Mouse (Mus musculus): Measurements from ENCODE around the gene Ifitm6. TPM values are rescaled to one million over a fixed set of nuclear protein-coding genes. Genes with fewer than 3 reads are reported as not detected.

Ifitm6 gene
- total and polyA plus RNA-seq, 3 experiments, result not detected

- in situ Hi-C loops (cut with MboI; ENCODE audit: low pct_ligation_motif_present, low pct_unique_long_range_greater_than_20kb, low sequenced_read_pairs) (no loop called here), dilution Hi-C loops (cut with MboI; ENCODE audit: extremely low pct_ligation_motif_present, extremely low pct_unique_long_range_greater_than_20kb, low sequenced_read_pairs) (no loop called here)
- TF ChIP-seq CTCF (conservative IDR thresholded peaks at IDR 0.05 in 1 of 2, IDR thresholded peaks at IDR 0.05 in 1 of 2; ENCODE audit: low read depth in 2 of 2, low read length in 2 of 2) (peak in 1 of 2 experiments; percentile 56; a peak in 2 of 4 replicates), SMC3 (IDR thresholded peaks at IDR 0.05; ENCODE audit: low read depth, low read length) (peak; percentile 69), RAD21 (IDR thresholded peaks at IDR 0.05; ENCODE audit: low read depth, low read length) (peak; percentile 35), ZKSCAN1 (IDR thresholded peaks at IDR 0.05; ENCODE audit: borderline replicate concordance, low read depth, low read length) (no peak)
- Histone ChIP-seq H3K79me2 (replicated peaks; ENCODE audit: control insufficient read depth, extremely low read depth, insufficient read depth, poor library complexity, severe bottlenecking) (no peaks in the 10 kb centered on the region), H3K4me1 (ENCODE audit: control insufficient read depth in 1 of 2, insufficient read depth in 2 of 2) (peaks cover 0 to 8% of the 10 kb centered on the region in 2 experiments; a peak in 2 of 4 replicates), H3K4me2 (ENCODE audit: insufficient read depth, low read depth, poor library complexity, severe bottlenecking) (peak overlapping the region; percentile 85; the same call in 1 of the 2 replicates), H3K27me3 (replicated peaks) (peaks cover 12% of the 10 kb centered on the region), H3K4me3 (replicated peaks in 1 of 3; ENCODE audit: low read depth in 2 of 3, low read length in 2 of 3, poor library complexity in 1 of 3) (no peak overlapping the region), H3K9ac (ENCODE audit: insufficient read depth, low read depth) (no peak overlapping the region), H3K27ac (ENCODE audit: insufficient read depth, low read depth) (no peak overlapping the region), H3K9me3 (replicated peaks; ENCODE audit: low read length) (no peaks in the 10 kb centered on the region), H3K36me3 (replicated peaks in 1 of 2; ENCODE audit: control insufficient read depth in 1 of 2, insufficient read depth in 1 of 2, low read length in 1 of 2) (no peaks in the 10 kb centered on the region)
- no peak for DNase-seq (ENCODE audit: extremely low read depth)
These were observed 9.4 kb downstream of the Ifitm6 start for GRCm38 (mm10) chr7:141008312-141008761.

DNA sequence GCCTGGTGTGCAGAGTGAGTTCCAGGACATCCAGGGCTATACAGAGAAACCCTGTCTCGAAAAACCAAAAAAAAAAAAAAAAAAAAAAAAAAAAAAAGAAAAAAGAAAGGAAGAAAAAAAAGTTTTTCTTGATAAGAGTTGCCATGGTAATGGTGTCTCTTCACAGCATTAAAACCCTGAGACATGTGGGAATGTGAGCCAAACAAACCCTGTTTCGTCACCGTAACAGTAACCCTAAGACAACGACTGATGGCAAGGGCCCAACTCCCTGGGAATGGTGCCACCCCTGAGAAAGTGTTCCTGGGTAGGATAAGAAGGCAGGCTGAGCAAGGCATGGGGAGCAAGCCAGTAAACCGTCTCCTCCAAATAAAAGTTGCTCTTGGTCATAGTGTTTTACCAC lies 10.8 kb downstream of the Ifitm6 start:
- H3K4me1 ChIP-seq (ENCODE audit: control insufficient read depth in 1 of 2, insufficient read depth in 2 of 2), result peaks cover 0 to 8% of the 10 kb centered on the region in 2 experiments; a peak in 2 of 4 replicates
- H3K79me2 ChIP-seq (replicated peaks; ENCODE audit: control insufficient read depth, extremely low read depth, insufficient read depth, poor library complexity, severe bottlenecking), result no peaks in the 10 kb centered on the region
- H3K27me3 ChIP-seq (replicated peaks), result peaks cover 12% of the 10 kb centered on the region
- DNase-seq (ENCODE audit: extremely low read depth), result no peak
- in situ Hi-C loops (cut with MboI; ENCODE audit: low pct_ligation_motif_present, low pct_unique_long_range_greater_than_20kb, low sequenced_read_pairs) (no loop called here), dilution Hi-C loops (cut with MboI; ENCODE audit: extremely low pct_ligation_motif_present, extremely low pct_unique_long_range_greater_than_20kb, low sequenced_read_pairs) (no loop called here)
- H3K9ac ChIP-seq (ENCODE audit: insufficient read depth, low read depth), result no peak overlapping the region
- H3K4me3 ChIP-seq (replicated peaks in 1 of 3; ENCODE audit: low read depth in 2 of 3, low read length in 2 of 3, poor library complexity in 1 of 3), result no peak overlapping the region
- no peak for TF ChIP-seq ZC3H11A (IDR thresholded peaks at IDR 0.05; ENCODE audit: low read depth, low read length)
- no peak for TF ChIP-seq NELFE (IDR thresholded peaks at IDR 0.05; ENCODE audit: low read depth, low read length)
- no peaks in the 10 kb centered on the region for H3K36me3 ChIP-seq (replicated peaks in 1 of 2; ENCODE audit: control insufficient read depth in 1 of 2, insufficient read depth in 1 of 2, low read length in 1 of 2)
- H3K9me3 ChIP-seq (replicated peaks; ENCODE audit: low read length), result peaks cover 2% of the 10 kb centered on the region
- no peak overlapping the region for H3K4me2 ChIP-seq (ENCODE audit: insufficient read depth, low read depth, poor library complexity, severe bottlenecking)
- H3K27ac ChIP-seq (ENCODE audit: insufficient read depth, low read depth), result no peak overlapping the region

- Histone ChIP-seq H3K27ac (ENCODE audit: insufficient read depth, low read depth) (no peak overlapping the region), H3K27me3 (replicated peaks) (peaks cover 12% of the 10 kb centered on the region), H3K4me3 (replicated peaks in 1 of 3; ENCODE audit: low read depth in 2 of 3, low read length in 2 of 3, poor library complexity in 1 of 3) (no peak overlapping the region), H3K36me3 (replicated peaks in 1 of 2; ENCODE audit: control insufficient read depth in 1 of 2, insufficient read depth in 1 of 2, low read length in 1 of 2) (no peaks in the 10 kb centered on the region), H3K4me2 (ENCODE audit: insufficient read depth, low read depth, poor library complexity, severe bottlenecking) (no peak overlapping the region), H3K9ac (ENCODE audit: insufficient read depth, low read depth) (no peak overlapping the region), H3K79me2 (replicated peaks; ENCODE audit: control insufficient read depth, extremely low read depth, insufficient read depth, poor library complexity, severe bottlenecking) (no peaks in the 10 kb centered on the region), H3K4me1 (ENCODE audit: control insufficient read depth in 1 of 2, insufficient read depth in 2 of 2) (peaks cover 0 to 8% of the 10 kb centered on the region in 2 experiments; a peak in 2 of 4 replicates), H3K9me3 (replicated peaks; ENCODE audit: low read length) (peaks cover 2% of the 10 kb centered on the region)
- dilution Hi-C loops (cut with MboI; ENCODE audit: extremely low pct_ligation_motif_present, extremely low pct_unique_long_range_greater_than_20kb, low sequenced_read_pairs), result no loop called here
- DNase-seq (ENCODE audit: extremely low read depth), result no peak
- TF ChIP-seq KAT2A (IDR thresholded peaks at IDR 0.05; ENCODE audit: insufficient replicate concordance, low read length), result no peak
- no peak for TF ChIP-seq MAFK (IDR thresholded peaks at IDR 0.05; ENCODE audit: insufficient replicate concordance, low read length)
- TF ChIP-seq IRF4 (IDR thresholded peaks at IDR 0.05; ENCODE audit: low read depth, low read length), result no peak
- no peak for TF ChIP-seq ZKSCAN1 (IDR thresholded peaks at IDR 0.05; ENCODE audit: borderline replicate concordance, low read depth, low read length)
- in situ Hi-C loops (cut with MboI; ENCODE audit: low pct_ligation_motif_present, low pct_unique_long_range_greater_than_20kb, low sequenced_read_pairs), result no loop called here
These were observed 11.3 kb downstream of the Ifitm6 start for GRCm38 (mm10) chr7:141006446-141006845.
